Mouse (Mus musculus) B cell, adult 67 days (primary cell): ENCODE data around the gene Artn. TPM values are rescaled to one million over a fixed set of nuclear protein-coding genes. Genes with fewer than 3 reads are reported as not detected.

Source experiments
- total RNA-seq, 2 experiments: library from RNA; stranded (reverse); gene quantifications; 4 replicates each; pipeline ENCODE4 v1.2.4; 2023

Gene Artn
- total RNA-seq = under 1 TPM in 1 of 2 experiments, not detected in 1; 0.33 TPM

DNA sequence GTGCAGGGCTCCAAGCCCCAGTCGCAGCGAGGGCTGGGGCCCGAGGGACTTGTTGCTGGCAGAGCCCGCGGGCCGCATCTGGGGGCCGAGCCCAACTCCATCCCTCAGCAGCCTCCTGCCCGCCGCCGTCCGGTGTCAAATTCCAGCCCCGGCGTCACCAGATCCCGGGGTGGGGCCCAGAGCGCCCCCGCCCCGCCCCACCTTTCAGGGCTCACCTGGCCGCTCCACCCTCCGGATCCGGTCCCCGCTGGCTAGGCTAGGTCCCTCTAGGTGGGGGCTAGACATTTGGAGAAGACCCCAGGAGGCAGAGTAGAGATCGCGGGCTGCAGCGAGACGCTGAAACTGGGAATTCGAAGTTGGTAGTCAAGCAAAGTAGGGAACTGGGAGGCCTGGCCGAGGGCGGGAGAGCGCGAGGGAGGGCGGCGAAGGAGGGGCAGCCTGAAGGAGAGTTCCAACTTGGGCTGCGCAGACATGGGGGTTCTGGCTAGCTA lies at the start of gene Artn:
Artn (minus strand) TSS at position 373 of the 491 bp plus-strand sequence.

DNA sequence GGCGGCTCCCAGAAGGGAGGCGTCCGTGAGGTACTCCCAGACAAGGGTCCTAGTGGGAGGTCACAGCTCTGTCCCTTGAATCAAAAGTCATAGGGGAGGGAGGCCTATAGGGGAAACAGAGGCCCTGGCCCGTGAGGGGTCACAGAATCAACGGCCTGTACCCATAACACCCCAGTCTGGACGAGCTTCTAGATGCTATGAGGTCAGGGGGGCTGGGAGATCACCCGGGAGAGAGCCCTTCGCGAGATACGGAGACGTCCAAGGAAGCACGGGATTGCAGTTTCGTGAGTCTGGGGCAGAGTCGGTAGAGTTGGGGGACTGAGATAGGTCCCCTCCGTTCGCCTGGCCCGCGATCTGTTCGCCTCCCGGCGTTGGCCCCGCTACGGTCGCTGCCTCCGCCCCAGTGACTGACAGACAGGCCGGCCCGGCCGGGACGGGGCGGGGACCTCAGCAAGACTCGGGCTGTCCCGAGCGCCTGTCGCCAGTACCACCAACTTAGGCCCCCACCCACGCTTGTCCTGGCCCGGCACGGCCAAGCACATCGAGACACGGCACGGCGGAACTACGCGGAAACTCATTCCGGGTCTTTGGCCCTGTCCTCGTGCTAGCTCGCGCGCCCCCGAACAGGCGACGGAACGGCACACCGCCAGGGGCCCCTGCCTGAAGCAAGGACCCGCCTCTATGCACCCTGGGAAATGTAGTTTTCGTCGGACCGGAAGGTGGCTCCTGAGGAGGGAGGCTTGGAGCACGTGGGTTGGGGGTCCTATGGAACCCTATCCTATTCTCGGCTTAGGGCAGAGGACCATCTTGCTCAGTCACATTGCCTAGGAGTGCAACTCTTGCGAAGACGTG lies 14.7 kb downstream of the Artn start, which contains the start of gene Ipo13:
Ipo13 (minus strand) TSS at position 409 of the 852 bp plus-strand sequence.

DNA sequence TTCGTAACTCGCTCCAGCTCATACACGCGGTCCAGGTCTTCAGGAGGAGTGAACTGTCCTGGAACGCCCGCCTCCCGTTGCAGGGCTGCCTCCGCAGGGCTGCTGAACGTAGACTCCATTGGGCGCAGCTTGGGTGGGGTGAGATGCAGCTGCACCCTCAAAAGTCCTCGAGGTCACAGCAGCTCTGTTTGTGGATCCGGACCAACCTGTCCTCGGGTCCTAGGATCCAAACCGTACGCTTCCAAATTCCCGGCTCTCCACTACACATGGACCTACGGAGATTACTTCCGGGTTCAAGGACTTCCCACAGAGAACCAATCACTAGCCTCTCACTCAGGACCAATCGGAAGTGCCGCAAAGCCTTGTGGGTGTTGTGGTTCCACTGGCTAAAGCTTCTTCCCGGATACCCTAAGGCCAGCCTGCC lies 37.8 kb downstream of the Artn start, which contains the start of gene Dph2:
Dph2 (minus strand) TSS at position 295 of the 424 bp plus-strand sequence.

DNA sequence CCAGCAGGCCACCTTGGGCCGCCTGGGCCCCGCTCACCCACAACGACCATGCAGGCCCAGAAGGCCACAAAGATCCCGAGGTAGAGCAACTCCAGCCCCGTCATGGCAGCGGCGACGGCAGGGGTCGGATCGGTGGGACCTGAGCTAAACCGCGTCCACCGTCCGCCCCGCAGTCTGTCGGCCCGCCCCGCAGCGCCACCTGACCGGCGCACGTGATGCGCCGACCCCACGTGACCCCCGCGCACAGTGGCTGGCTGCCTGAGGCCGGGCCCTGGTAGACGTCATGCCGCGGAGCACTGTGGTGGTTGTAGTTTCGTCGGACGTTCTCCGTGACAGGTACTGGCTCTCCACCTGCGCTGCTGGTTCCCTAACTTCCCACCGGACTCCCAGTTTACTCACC lies 42.4 kb downstream of the Artn start, which contains the start of gene Atp6v0b:
Atp6v0b (minus strand) TSS at position 201 of the 400 bp plus-strand sequence.

DNA sequence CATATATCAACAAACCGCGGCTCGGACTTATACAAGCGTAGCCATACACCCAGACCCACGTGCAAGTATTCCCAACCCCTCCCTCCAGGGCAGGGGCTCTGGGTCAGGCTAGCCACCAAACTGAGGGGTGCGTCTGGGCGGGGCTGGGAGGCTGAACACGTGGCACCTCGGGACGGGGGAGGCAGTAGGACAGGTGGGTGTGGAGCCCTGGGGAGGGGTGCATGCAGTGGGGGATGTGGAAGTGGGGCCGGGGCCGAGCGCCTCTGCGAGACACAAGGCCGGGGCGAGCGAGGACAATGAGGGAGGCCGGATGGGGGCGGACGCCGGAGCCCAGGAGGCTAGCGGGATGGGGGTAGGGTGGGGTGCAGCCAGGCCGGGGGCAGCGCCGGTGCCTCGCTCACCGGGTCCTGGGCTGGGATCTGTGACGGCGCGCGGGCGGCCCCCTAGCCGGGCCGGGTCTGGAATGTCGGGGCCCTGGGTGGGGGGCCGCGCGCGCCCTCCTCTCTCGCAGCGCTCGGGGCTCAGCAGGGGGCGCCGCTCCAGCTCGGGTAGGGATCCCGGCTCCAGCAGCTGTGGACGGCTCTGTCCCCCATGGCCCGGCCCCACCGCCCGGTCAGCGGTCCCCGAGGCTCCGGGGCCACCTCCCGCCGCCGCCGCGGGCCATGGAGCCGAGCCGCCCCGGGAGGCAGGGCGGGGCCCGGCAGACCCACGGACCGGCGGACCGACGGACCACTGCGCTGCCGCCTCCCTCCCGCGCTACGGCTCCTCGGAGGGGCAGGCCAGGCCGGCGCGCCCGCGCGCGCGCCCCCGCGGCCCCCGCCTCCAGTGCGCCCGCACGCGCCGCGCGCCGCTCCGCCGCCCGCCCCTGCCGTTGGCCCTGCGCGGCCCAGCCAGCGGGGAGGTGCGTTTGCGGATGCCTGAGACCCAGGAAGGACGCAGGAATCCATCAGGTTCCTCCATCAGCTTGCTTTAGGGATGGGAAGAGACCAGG lies 46.6 kb downstream of the Artn start, which contains the start of gene B4galt2:
B4galt2 (minus strand) TSS at position 787 of the 991 bp plus-strand sequence.

Other genes starting within 250 kb of the Artn start
- 10 to 100 TPM; 26.5 to 32.1 TPM for gene Dmap1, start 247.5 kb downstream of the Artn start, total RNA-seq
- not detected for gene Gm12845, start 205.4 kb downstream of the Artn start, total RNA-seq
- not detected for gene Klf17, start 164.1 kb downstream of the Artn start, total RNA-seq
- gene Slc6a9, start 95.3 kb downstream of the Artn start, total RNA-seq = not detected
- not detected for gene Ccdc24, start 57.2 kb downstream of the Artn start, total RNA-seq
- gene B4galt2, start 46.3 kb downstream of the Artn start, total RNA-seq = not detected
- gene Atp6v0b, start 42.4 kb downstream of the Artn start, total RNA-seq = 100 to 1,000 TPM; 251 to 282 TPM
- gene Dph2, start 37.7 kb downstream of the Artn start, total RNA-seq = 10 to 100 TPM; 17.1 to 21.0 TPM
- gene Ipo13, start 14.8 kb downstream of the Artn start, total RNA-seq = 10 to 100 TPM; 55.4 to 64.6 TPM
- gene St3gal3, start 205.2 kb upstream of the Artn start, total RNA-seq = 10 to 100 TPM; 17.7 to 20.6 TPM